Mouse (Mus musculus) CD4-positive, CD25-positive, alpha-beta regulatory T cell, adult 9 weeks (primary cell): ENCODE results near the gene Speer4d. TPM values are rescaled to one million over a fixed set of nuclear protein-coding genes. Genes with fewer than 3 reads are reported as not detected.

ENCODE experiments used
- polyA plus RNA-seq: library from polyadenylated mRNA; unstranded; fragments of 100-300 nt; shearing (Covaris generic); gene quantifications from one replicate; pipeline ENCODE4 v1.2.1, GENCODE M21; 2017

The Speer4d gene
- polyA plus RNA-seq = not detected

GRCm38 (mm10) chr5:15618764-15619163 lies at the start of gene Speer4d:
Speer4d (plus strand) TSS chr5:15619064.

GRCm38 (mm10) chr5:15577033-15577432 lies 41.8 kb upstream of the Speer4d start, which contains the start of gene Gm21083:
Gm21083 (plus strand) TSS chr5:15577333.

GRCm38 (mm10) chr5:15656959-15657358 lies 38.1 kb downstream of the Speer4d start, which contains the start of gene 4930572O03Rik:
4930572O03Rik (minus strand) TSS chr5:15657059.

Other genes with a start within 250 kb of the Speer4d start
- gene Gm21149, start 142.5 kb upstream of the Speer4d start, polyA plus RNA-seq = not detected
- gene Gm21190, start 89.8 kb upstream of the Speer4d start, polyA plus RNA-seq = not detected
- not detected for gene Gm21083, start 41.7 kb upstream of the Speer4d start, polyA plus RNA-seq
- not detected for gene 4930572O03Rik, start 38.0 kb downstream of the Speer4d start, polyA plus RNA-seq
- not detected for gene Speer4c, start 95.2 kb downstream of the Speer4d start, polyA plus RNA-seq